Mouse (Mus musculus) embryonic facial prominence, embryonic 14.5 days (tissue): Measurements from ENCODE around the gene Cd300lb. TPM values are rescaled to one million over a fixed set of nuclear protein-coding genes. Genes with fewer than 3 reads are reported as not detected.

ENCODE experiments used
- ATAC-seq: fragments of 200-750 bp; cut with Nextera tagmentation; 2 replicates; pipeline ENCODE4 v1.8.0; 2017; ENCODE audit warnings: low read depth, moderate number of reproducible peaks, moderate TSS enrichment
- DNase-seq: peaks from one replicate; pipeline ENCODE4 v3.0.0-alpha.2; 2015; ENCODE audit warnings: low spot score
- H3K27ac ChIP-seq: fragments of 300-500 bp; sonication (generic); replicated peaks from 2 replicates; pipeline ENCODE4 v1.5.1; 2014; ENCODE audit warnings: low read depth, mild to moderate bottlenecking, low read length, moderate library complexity
- H3K27me3 ChIP-seq: fragments of 300-500 bp; sonication (generic); replicated peaks from 2 replicates; pipeline ENCODE4 v1.6.1; 2014; ENCODE audit warnings: low read length; ENCODE audit not compliant: control insufficient read depth, insufficient read depth
- H3K36me3 ChIP-seq: fragments of 300-500 bp; sonication (generic); 2 replicates; pipeline ENCODE4 v1.6.1; 2014; ENCODE audit warnings: low read length, mixed read lengths; ENCODE audit not compliant: control insufficient read depth, insufficient read depth
- H3K4me1 ChIP-seq: fragments of 300-500 bp; sonication (generic); 2 replicates; pipeline ENCODE4 v1.6.1; 2014; ENCODE audit warnings: antibody characterized with exemption, low read length; ENCODE audit not compliant: control insufficient read depth, insufficient read depth
- H3K4me2 ChIP-seq: fragments of 300-500 bp; sonication (generic); 2 replicates; pipeline ENCODE4 v1.6.1; 2014; ENCODE audit warnings: low read depth, mild to moderate bottlenecking, low read length, moderate library complexity, mixed read lengths
- H3K4me3 ChIP-seq: fragments of 300-500 bp; sonication (generic); 2 replicates; pipeline ENCODE4 v1.5.1; 2014; ENCODE audit warnings: low read depth, mild to moderate bottlenecking, low read length
- H3K9ac ChIP-seq: fragments of 300-500 bp; sonication (generic); 2 replicates; pipeline ENCODE4 v1.6.1; 2014; ENCODE audit warnings: low read depth, mild to moderate bottlenecking, low read length, moderate library complexity, mixed read lengths
- H3K9me3 ChIP-seq: fragments of 300-500 bp; sonication (generic); 2 replicates; pipeline ENCODE4 v1.6.1; 2016; ENCODE audit warnings: low read length; ENCODE audit not compliant: control insufficient read depth
- WGBS: fragments of 180-500 bp; shearing (Covaris S2); extraction: QIAGEN DNeasy Blood & Tissue Kit; methylation state at CpG from one replicate; pipeline ENCODE4 v1.1.7; 2014; 5-methylcytosine and 5-hydroxymethylcytosine counted together
- polyA plus RNA-seq: library from polyadenylated mRNA; unstranded; fragments of >200 nt; fragmentation: Nextera tagmentation; extraction: Ambion mirVana; gene quantifications from 2 replicates; pipeline ENCODE4 v1.2.1, GENCODE M21; 2014

Gene Cd300lb
- polyA plus RNA-seq, 1 experiment from 2014 or later: 0.49 TPM

DNA sequence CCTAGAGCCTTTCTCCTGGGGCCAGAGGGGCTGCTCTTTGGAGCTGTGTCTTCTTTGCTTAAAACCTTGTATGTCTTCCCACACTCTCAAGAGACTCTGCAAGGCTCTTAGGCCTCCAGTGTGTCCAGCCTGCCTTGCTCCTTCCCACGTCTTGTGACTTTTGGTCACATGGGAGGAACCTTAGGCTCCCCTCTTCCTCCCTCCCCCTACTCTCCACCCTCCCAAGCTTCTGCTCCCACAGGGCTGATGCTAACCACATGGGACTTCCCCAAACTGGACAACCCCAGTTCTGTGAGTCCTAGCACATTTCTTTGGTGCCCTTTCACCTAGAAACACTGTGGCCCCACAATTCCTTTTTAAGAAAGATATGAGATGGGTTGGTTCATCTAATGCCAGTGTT, 36.2 kb downstream of the Cd300lb start:
- no peak for DNase-seq
- Histone ChIP-seq H3K4me2 (no peak overlapping the region), H3K36me3 (no peaks in the 10 kb centered on the region), H3K9me3 (no peaks in the 10 kb centered on the region), H3K4me1 (no peaks in the 10 kb centered on the region), H3K9ac (no peak overlapping the region), H3K27me3 (no peaks in the 10 kb centered on the region), H3K27ac (no peak overlapping the region), H3K4me3 (no peak overlapping the region)
- 18% methylated on average over 1 of the region's 1 CpGs for WGBS
- no peak for ATAC-seq

DNA sequence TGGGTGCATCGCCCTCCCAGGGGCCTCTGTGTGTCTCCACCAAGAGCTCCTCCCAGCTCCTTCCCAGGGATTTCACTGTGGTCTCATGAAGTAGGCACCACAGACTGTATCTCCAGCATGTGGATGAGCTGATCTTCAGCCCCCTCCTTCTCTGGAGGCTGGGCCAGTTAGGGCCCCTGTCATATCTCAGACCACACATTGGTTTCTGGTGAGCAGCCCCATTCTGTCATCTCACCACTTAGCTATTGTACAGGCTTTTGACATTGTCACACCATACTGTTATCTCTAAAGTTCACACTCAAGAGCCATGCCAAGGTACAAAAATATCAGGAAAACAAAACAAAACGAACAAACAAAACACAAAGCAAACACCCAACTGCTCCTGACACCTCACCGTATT, 38.1 kb downstream of the Cd300lb start:
- H3K4me1 ChIP-seq: no peaks in the 10 kb centered on the region
- WGBS: 86% methylated on average over 3 of the region's 3 CpGs
- H3K4me2 ChIP-seq: no peak overlapping the region
- no peaks in the 10 kb centered on the region for H3K27me3 ChIP-seq
- no peaks in the 10 kb centered on the region for H3K9me3 ChIP-seq
- H3K27ac ChIP-seq: no peak overlapping the region
- ATAC-seq (no peak), DNase-seq (no peak)
- no peak overlapping the region for H3K9ac ChIP-seq
- no peaks in the 10 kb centered on the region for H3K36me3 ChIP-seq
- no peak overlapping the region for H3K4me3 ChIP-seq

DNA sequence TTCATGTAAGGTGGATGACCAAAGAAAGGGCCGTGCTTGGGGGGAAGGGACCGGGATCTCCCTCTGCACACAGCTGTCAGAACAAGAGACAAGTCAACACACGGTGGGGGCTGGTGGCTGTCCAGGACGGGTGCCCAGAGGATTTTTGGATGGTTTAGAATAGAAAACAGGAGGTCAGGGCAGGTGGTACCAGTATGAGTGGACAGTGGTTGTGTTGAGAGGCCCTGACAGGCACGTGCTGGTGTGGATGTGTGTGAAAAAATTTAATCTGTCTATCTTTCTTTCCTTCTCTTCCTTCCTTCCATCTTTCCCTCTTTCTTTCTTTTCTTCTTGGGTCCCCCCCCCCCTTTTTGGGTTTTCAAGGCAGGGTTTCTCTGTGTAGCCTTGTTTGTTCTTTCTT, 43.6 kb downstream of the Cd300lb start:
- Histone ChIP-seq H3K4me1 (no peaks in the 10 kb centered on the region), H3K4me3 (no peak overlapping the region), H3K9me3 (no peaks in the 10 kb centered on the region), H3K36me3 (no peaks in the 10 kb centered on the region), H3K9ac (no peak overlapping the region), H3K27me3 (no peaks in the 10 kb centered on the region), H3K4me2 (no peak overlapping the region), H3K27ac (no peak overlapping the region)
- WGBS: 53% methylated on average over 5 of the region's 5 CpGs
- no peak for DNase-seq
- ATAC-seq: no peak

DNA sequence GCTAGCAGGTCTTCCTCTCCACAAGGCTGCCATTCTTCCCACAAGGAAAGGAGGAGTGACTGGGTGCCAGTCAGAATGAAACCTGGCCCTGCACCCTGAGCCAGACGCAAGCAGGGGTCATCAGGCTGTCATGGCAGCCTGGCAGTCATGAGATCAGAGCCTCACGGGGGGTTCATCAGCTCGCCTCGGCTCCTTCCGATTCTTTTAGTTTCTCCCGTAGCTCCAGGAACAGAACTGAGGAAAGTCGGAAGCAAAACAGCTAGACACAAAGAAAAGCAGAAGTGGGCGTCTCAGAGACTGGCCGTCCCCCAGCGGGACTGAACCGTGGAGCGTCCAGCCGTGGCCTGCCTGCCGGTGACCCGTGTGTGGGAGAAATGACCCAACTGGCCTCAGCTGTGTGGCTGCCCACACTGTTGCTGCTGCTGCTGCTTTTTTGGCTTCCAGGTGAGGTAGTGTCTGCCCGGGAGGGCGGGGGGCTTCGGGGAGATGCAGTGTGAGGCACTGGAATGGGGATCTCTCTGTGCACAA, 44.1 kb downstream of the Cd300lb start, which contains the start of gene Cd300a:
TSS of gene Cd300a (plus strand) at position 51 of the 528 bp plus-strand sequence.
- H3K4me3 ChIP-seq: no peak within 1 kb of the TSS
- no peaks in the 10 kb centered on the region for H3K36me3 ChIP-seq
- H3K9me3 ChIP-seq: no peaks in the 10 kb centered on the region
- H3K4me2 ChIP-seq: no peak within 1 kb of the TSS
- 65% methylated on average over 18 of the region's 18 CpGs for WGBS
- DNase-seq: no peak
- ATAC-seq: no peak
- no peak within 1 kb of the TSS for H3K27ac ChIP-seq
- no peaks in the 10 kb centered on the region for H3K4me1 ChIP-seq
- no peak within 1 kb of the TSS for H3K9ac ChIP-seq
- no peaks in the 10 kb centered on the region for H3K27me3 ChIP-seq

DNA sequence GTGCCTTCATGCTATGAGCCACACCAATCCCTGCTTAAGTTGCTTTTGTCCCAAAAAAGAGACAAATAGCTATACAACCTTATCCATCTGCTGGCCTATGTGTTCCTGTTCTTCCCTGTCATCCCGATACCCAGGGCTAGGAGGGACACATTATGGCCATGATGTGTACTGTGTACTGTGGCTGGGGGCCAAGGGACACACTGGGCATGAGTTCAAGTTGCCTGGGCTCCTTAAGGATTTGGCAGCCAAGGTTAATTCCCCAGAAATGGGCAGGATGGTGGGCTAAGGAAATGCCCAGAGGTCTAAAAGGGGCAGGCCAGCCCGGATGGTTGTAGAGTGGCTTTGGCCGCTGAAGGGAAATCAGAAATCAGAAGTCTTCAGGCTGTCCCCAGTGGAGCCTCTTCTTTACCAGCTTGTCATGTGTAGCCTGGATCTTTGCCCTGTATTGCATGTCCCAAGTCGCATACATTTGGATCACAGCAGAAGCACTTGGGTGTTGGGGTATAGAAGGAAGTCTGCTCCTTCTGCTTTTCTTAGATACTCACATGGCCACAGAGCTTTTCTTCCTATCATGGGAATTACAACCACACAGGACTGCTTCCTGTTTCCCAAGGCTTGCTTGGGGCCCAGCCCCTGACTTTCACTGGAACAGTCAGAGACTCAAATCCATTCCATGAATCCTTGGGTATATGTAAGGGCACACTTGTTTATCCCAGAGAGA, 49.6 kb downstream of the Cd300lb start:
- no peaks in the 10 kb centered on the region for H3K9me3 ChIP-seq
- no peaks in the 10 kb centered on the region for H3K36me3 ChIP-seq
- DNase-seq (no peak), ATAC-seq (no peak)
- 82% methylated on average over 4 of the region's 4 CpGs for WGBS
- H3K27me3 ChIP-seq: no peaks in the 10 kb centered on the region
- H3K9ac ChIP-seq: no peak overlapping the region
- H3K4me2 ChIP-seq: no peak overlapping the region
- H3K4me3 ChIP-seq: no peak overlapping the region
- peaks cover 4% of the 10 kb centered on the region for H3K4me1 ChIP-seq
- no peak overlapping the region for H3K27ac ChIP-seq

DNA sequence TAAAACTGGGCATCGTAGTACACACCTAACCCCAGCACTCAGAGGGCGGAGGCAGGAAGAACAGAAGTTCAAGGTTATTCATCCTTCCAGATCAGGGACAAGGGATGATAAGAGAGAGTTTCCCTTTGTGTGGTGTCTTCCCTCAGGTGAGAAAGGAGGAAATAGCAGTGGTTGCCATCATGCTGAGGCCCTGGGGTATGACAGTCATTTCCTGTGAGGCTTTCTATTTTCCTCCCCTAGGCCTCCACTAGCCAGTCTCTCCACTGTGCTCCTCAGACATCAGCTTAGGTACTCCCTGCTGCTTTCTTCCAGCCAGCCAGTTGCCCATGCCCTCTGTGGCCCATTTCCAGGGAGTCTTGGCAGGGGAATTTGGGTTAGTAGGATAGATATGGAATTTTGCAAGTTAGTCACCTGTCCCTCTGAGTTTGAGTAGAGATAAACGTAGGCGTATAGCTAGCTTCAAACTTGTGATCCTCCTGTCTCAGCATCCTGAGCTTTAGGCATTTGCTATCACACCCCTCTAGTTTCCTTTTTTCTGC, 50.9 kb downstream of the Cd300lb start:
- 89% methylated on average over 4 of the region's 4 CpGs for WGBS
- no peak for ATAC-seq
- H3K9ac ChIP-seq: no peak overlapping the region

DNA sequence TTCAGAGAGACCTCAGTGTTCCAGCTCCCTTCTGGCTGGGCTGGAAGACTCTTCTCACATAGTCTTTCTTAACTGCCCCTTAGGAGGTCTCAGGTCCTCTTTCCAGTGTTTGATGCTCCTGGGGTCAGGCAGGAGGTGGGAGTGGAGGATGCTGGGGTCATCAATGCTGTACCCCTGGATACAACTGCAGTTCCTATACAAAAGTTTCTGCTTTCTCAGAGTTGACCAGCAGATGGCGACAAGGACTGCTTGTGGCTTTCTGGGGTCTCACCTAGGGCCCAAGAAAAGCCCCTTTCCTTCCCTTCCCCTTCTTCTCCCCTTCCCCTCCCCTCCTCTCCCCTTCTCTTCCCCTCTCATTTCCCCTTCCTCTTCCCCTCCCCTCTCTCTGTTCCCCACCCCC, 53.6 kb downstream of the Cd300lb start:
- H3K9me3 ChIP-seq: no peaks in the 10 kb centered on the region
- 0% methylated on average over 1 of the region's 1 CpGs for WGBS
- no peak overlapping the region for H3K9ac ChIP-seq
- H3K4me3 ChIP-seq: no peak overlapping the region
- H3K36me3 ChIP-seq: no peaks in the 10 kb centered on the region
- H3K27me3 ChIP-seq: no peaks in the 10 kb centered on the region
- peaks cover 8% of the 10 kb centered on the region for H3K4me1 ChIP-seq
- DNase-seq: peak; percentile 31
- H3K4me2 ChIP-seq: no peak overlapping the region
- no peak for ATAC-seq
- H3K27ac ChIP-seq: no peak overlapping the region

More for the DNA sequence above, 50.9 kb downstream of the Cd300lb start:
- no peak for DNase-seq
- no peaks in the 10 kb centered on the region for H3K27me3 ChIP-seq
- no peak overlapping the region for H3K4me2 ChIP-seq
- H3K9me3 ChIP-seq: no peaks in the 10 kb centered on the region
- no peak overlapping the region for H3K4me3 ChIP-seq
- H3K4me1 ChIP-seq: peaks cover 4% of the 10 kb centered on the region
- no peak overlapping the region for H3K27ac ChIP-seq
- H3K36me3 ChIP-seq: no peaks in the 10 kb centered on the region

DNA sequence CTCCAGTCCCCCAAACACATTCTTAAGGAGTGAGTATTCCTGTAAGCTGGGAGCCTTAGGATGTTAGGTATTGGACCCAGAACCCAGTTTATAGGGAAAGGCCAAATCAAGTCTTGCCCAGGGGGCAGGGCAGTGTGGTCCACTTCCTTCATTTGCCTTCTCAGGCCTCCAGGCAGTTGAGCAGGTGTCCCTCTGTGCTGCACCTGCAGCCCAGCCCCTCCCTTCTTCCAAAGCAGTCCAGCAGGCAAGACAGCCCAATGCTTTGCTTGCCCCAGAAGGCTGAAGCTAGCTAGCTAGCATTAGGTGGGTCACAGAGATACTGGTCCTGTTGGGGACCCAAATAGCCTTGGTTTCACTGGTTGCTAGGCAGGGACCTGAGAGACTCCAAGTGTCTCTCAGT, 54.0 kb downstream of the Cd300lb start:
- H3K4me2 ChIP-seq: no peak overlapping the region
- ATAC-seq (no peak), DNase-seq (no peak)
- peaks cover 12% of the 10 kb centered on the region for H3K4me1 ChIP-seq
- H3K9me3 ChIP-seq: no peaks in the 10 kb centered on the region
- H3K27me3 ChIP-seq: no peaks in the 10 kb centered on the region
- H3K36me3 ChIP-seq: no peaks in the 10 kb centered on the region
- H3K27ac ChIP-seq: no peak overlapping the region
- H3K4me3 ChIP-seq: no peak overlapping the region
- H3K9ac ChIP-seq: no peak overlapping the region

DNA sequence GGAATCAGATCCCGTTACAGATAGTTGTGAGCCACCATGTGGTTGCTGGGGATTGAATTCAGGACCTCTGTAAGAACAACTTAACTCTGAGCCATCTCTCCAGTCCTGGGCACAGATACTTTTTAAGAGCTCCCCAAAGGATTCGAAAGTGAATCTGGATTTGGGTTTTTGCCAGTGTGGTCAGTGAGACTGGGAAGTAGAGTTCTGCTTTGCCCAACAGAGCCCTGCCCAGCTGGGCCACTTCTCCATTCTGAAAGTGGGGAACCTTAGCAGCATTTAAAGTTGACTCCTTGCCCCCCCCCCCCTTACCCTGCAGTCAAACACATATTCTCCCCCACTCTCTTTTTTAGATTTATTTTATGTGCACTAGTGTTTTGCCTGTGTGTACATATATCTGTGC, 54.5 kb downstream of the Cd300lb start:
- peak; percentile 19 for DNase-seq

More for the DNA sequence above, 54.5 kb downstream of the Cd300lb start:
- 76% methylated on average over 2 of the region's 2 CpGs for WGBS
- Histone ChIP-seq H3K36me3 (no peaks in the 10 kb centered on the region), H3K4me3 (no peak overlapping the region), H3K9me3 (no peaks in the 10 kb centered on the region), H3K9ac (no peak overlapping the region), H3K4me2 (no peak overlapping the region), H3K27ac (no peak overlapping the region), H3K4me1 (peaks cover 14% of the 10 kb centered on the region), H3K27me3 (no peaks in the 10 kb centered on the region)
- no peak for ATAC-seq
